Mouse (Mus musculus) thymus, adult 2 months (tissue): ENCODE data around the gene Arl5a. TPM values are rescaled to one million over a fixed set of nuclear protein-coding genes. Genes with fewer than 3 reads are reported as not detected.
A peak's percentile ranks its signal among the peaks of the same experiment; 100 is the strongest.

Experiments
- DNase-seq: peaks from one replicate; pipeline ENCODE4 v3.0.0; 2021
- H3K27ac ChIP-seq: fragments of 200-500 bp; 2 replicates; pipeline ENCODE4 v1.5.1; 2012; ENCODE audit warnings: low read length, control low read depth; ENCODE audit not compliant: control insufficient read depth, insufficient read depth
- H3K27me3 ChIP-seq: fragments of 200-500 bp; 2 replicates; pipeline ENCODE4 v1.6.1; 2012; ENCODE audit warnings: mild to moderate bottlenecking, low read length, moderate library complexity, mixed read lengths; ENCODE audit not compliant: control insufficient read depth, insufficient read depth
- H3K36me3 ChIP-seq: fragments of 200-500 bp; 2 replicates; pipeline ENCODE4 v1.6.1; 2012; ENCODE audit warnings: mild to moderate bottlenecking, low read length, moderate library complexity; ENCODE audit not compliant: control insufficient read depth, insufficient read depth
- H3K4me1 ChIP-seq: fragments of 200-500 bp; replicated peaks from 2 replicates; pipeline ENCODE4 v1.6.1; 2012; ENCODE audit warnings: low read length; ENCODE audit not compliant: control insufficient read depth, insufficient read depth
- H3K4me3 ChIP-seq: fragments of 200-500 bp; 2 replicates; pipeline ENCODE4 v1.5.1; 2012; ENCODE audit warnings: mild to moderate bottlenecking, low read length, control low read depth, moderate library complexity; ENCODE audit not compliant: control insufficient read depth, insufficient read depth
- CTCF ChIP-seq: fragments of 200-500 bp; IDR thresholded peaks from 2 replicates; pipeline ENCODE4 v1.5.1; 2012; ENCODE audit warnings: mild to moderate bottlenecking, control low read depth, low read length, moderate library complexity, borderline replicate concordance; ENCODE audit not compliant: control insufficient read depth, poor library complexity, insufficient read depth; ENCODE audit errors: extremely low read depth
- POLR2A ChIP-seq: fragments of 200-500 bp; IDR thresholded peaks from 2 replicates; pipeline ENCODE4 v1.6.1; 2012; ENCODE audit warnings: mild to moderate bottlenecking, low read length, control low read depth, moderate library complexity; ENCODE audit not compliant: control insufficient read depth, poor library complexity, insufficient read depth; ENCODE audit errors: extremely low read depth
- WGBS: fragments of 180-500 bp; shearing (Covaris S2); methylation state at CpG from one replicate; pipeline ENCODE4 v1.1.7; 2018; 5-methylcytosine and 5-hydroxymethylcytosine counted together
- polyA plus RNA-seq: library from polyadenylated mRNA; depleted of rRNA; stranded (reverse); fragments of >200 nt; gene quantifications from 2 replicates; pipeline ENCODE4 v1.2.3, GENCODE M21; 2012

The Arl5a gene
- polyA plus RNA-seq, 1 experiment, result 8.2 TPM

DNA sequence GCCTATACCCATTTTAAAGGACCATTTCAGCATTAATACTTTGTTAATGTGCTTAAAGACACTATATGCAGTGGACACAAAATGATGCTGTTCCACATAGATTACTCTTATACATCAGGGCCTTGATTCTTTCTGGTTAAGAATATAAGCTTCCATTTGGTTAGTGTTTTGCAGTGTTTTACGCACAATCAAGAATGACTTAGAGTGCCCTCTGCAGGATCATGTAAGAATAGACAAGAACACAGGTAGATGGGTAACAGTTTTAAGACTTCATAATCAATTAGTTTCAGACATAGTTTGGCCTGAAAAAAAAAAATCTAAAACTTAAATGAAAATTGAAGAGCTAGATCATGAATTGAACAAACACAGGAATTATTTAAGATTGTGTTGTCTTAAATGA lies 18.2 kb downstream of the Arl5a start:
- peaks cover 36% of the 10 kb centered on the region for H3K36me3 ChIP-seq
- H3K27me3 ChIP-seq, result no peaks in the 10 kb centered on the region
- no peaks in the 10 kb centered on the region for H3K4me1 ChIP-seq
- H3K4me3 ChIP-seq, result no peak overlapping the region
- DNase-seq, result peak; percentile 14
- no peak overlapping the region for H3K27ac ChIP-seq
- no peak for TF ChIP-seq POLR2A
- no peak for TF ChIP-seq CTCF
- 63% methylated on average over 1 of the region's 1 CpGs for WGBS

DNA sequence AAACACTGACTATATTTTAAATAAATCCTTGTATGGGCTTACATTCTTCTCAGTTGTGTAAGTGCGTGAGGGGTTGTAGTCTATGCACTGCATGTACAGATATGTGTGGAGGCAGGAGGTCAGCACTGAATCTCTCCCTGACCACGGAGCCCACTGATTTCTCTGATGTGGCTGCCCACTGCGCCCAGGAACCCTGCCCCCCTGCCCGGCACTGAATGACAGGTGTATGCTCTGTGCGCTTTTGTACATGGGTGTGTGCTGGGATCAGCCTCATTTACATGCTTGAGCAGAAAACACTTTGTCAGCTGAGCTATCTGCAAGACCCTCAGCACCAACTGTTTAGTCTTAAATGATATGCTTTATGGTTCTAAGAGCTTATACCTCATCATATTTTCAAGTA lies 19.5 kb downstream of the Arl5a start:
- TF ChIP-seq CTCF (no peak), POLR2A (no peak)
- 71% methylated on average over 5 of the region's 5 CpGs for WGBS
- no peak for DNase-seq
- Histone ChIP-seq H3K4me1 (no peaks in the 10 kb centered on the region), H3K4me3 (no peak overlapping the region), H3K27ac (no peak overlapping the region), H3K27me3 (no peaks in the 10 kb centered on the region), H3K36me3 (peaks cover 25% of the 10 kb centered on the region)

- TF ChIP-seq CTCF (no peak), POLR2A (no peak)
- no peak for DNase-seq
- no peaks in the 10 kb centered on the region for H3K36me3 ChIP-seq
- no peaks in the 10 kb centered on the region for H3K4me1 ChIP-seq
- 87% methylated on average over 5 of the region's 5 CpGs for WGBS
- H3K4me3 ChIP-seq, result no peak overlapping the region
- H3K27ac ChIP-seq, result no peak overlapping the region
- no peaks in the 10 kb centered on the region for H3K27me3 ChIP-seq
These were observed 30.2 kb downstream of the Arl5a start for GRCm38 (mm10) chr2:52394529-52394928.

GRCm38 (mm10) chr2:52390415-52390975 lies 34.2 kb downstream of the Arl5a start:
- 97% methylated on average over 2 of the region's 2 CpGs for WGBS
- Histone ChIP-seq H3K27me3 (no peaks in the 10 kb centered on the region), H3K4me3 (no peak overlapping the region), H3K36me3 (no peaks in the 10 kb centered on the region), H3K4me1 (no peaks in the 10 kb centered on the region; the same call in 1 of the 2 replicates), H3K27ac (no peak overlapping the region)
- no peak for DNase-seq
- TF ChIP-seq CTCF, result no peak

- no peaks in the 10 kb centered on the region; the same call in 1 of the 2 replicates for H3K4me1 ChIP-seq
- 83% methylated on average over 3 of the region's 3 CpGs for WGBS
- H3K27ac ChIP-seq, result no peak overlapping the region
- no peaks in the 10 kb centered on the region for H3K36me3 ChIP-seq
- TF ChIP-seq POLR2A (no peak), CTCF (no peak)
- no peak overlapping the region for H3K4me3 ChIP-seq
- H3K27me3 ChIP-seq, result no peaks in the 10 kb centered on the region
- DNase-seq, result no peak
These were observed 34.7 kb downstream of the Arl5a start for GRCm38 (mm10) chr2:52389975-52390374.

DNA sequence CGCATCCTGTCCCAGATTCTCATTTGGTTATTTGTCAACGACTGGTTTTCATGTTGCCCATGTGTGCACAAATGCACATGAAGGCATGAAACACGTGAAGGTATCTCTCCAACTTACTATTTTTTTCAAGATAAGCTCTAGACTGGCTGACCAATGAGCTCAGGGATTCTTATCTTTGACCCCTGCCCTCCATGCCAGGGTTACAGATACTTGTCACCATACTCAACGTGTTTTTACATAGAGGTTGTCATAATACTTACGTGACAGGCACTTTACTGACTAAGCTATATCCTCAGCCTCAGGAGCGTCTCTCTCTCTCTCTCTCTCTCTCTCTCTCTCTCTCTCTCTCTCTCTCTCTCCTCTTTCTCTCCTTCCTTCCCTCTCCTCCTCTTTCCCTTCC lies 38.2 kb downstream of the Arl5a start:
- TF ChIP-seq CTCF (no peak), POLR2A (no peak)
- Histone ChIP-seq H3K36me3 (no peaks in the 10 kb centered on the region), H3K4me3 (no peak overlapping the region), H3K27me3 (no peaks in the 10 kb centered on the region), H3K27ac (no peak overlapping the region), H3K4me1 (no peaks in the 10 kb centered on the region; the same call in 1 of the 2 replicates)
- 93% methylated on average over 6 of the region's 6 CpGs for WGBS
- no peak for DNase-seq

GRCm38 (mm10) chr2:52386037-52386436 lies 38.7 kb downstream of the Arl5a start:
- Histone ChIP-seq H3K27me3 (no peaks in the 10 kb centered on the region), H3K27ac (no peak overlapping the region), H3K4me3 (no peak overlapping the region), H3K36me3 (no peaks in the 10 kb centered on the region), H3K4me1 (no peaks in the 10 kb centered on the region; the same call in 1 of the 2 replicates)
- no peak for DNase-seq
- TF ChIP-seq POLR2A, result no peak
- WGBS, result 65% methylated on average over 7 of the region's 7 CpGs
